Mouse (Mus musculus): Measurements from ENCODE around the gene Tmem269.

DNA sequence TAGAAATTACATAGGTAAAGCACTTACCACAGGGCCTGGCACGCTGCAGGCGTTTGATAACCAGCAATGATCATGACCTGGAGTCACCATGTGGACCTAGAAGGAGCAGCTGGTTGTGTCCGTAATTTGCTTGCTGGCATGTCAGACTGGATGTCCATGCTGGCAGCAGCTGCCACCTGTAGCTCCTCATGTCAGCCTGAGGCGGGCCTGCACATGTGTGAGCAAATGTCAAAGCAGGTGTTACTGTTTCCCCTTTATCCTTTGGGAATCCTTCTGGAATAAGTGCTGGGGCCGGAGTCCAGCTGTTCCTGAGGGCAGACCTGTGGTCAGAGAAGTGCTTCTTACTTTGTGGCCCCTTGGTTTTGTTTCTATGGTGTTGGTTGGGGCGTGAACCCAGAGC, 19.9 kb downstream of the Tmem269 start:
- TF ChIP-seq POLR2A (IDR thresholded peaks at IDR 0.05; ENCODE audit: low read depth, low read length) (no peak), CTCF (IDR thresholded peaks at IDR 0.05; ENCODE audit: borderline replicate concordance, insufficient read depth, low read length) (no peak)
